Mouse (Mus musculus): ENCODE data around the gene Esrp2. TPM values are rescaled to one million over a fixed set of nuclear protein-coding genes. Genes with fewer than 3 reads are reported as not detected.

The Esrp2 gene
- total RNA-seq (2021) = not detected
- long read RNA-seq, experiment 1 = 0 reads
- long read RNA-seq, experiment 2 = 0 reads

GRCm38 (mm10) chr8:106136156-106137130, at the start of gene Esrp2:
Esrp2 (minus strand) TSS chr8:106136974.
- no peak for TF ChIP-seq CTCF (IDR thresholded peaks at IDR 0.05)
- H3K27ac ChIP-seq = peak within 1 kb of the TSS; percentile 68; the same call in 1 of the 2 replicates
- DNase-seq = peak; percentile 56
- peak within 1 kb of the TSS; percentile 78 for H3K4me3 ChIP-seq
- intact Hi-C loops (cut with DNase I) = no loop called here

DNA sequence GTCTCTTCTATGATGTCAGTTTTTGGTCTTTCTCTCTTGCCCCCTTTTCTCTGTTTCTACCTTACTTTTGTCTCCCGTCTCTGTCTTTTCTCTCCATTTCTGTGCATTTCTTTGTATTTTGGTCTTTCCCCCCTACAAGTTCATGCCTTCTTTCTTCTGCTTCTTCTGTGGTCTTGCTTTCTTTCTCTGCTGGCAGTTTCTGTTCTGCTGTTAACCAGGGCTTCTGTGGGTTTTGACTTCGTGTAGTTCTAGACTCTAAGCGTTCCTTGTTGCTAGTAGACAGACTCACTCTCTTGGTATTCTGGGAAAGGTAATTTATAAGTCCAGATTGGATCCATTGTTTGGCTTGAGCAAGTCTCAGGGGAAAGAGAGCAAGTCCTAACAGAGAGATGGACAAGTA, 49.6 kb upstream of the Esrp2 start:
- DNase-seq = no peak
- H3K4me3 ChIP-seq = no peak overlapping the region; the same call in 1 of the 2 replicates
- TF ChIP-seq CTCF (IDR thresholded peaks at IDR 0.05) = no peak
- peak overlapping the region; percentile 77 for H3K27ac ChIP-seq
- intact Hi-C loops (cut with DNase I) = no loop called here

- Histone ChIP-seq H3K4me3 (peak overlapping the region; percentile 33), H3K27ac (peak overlapping the region; percentile 77)
- no peak for TF ChIP-seq CTCF (IDR thresholded peaks at IDR 0.05)
- intact Hi-C loops (cut with DNase I) = no loop called here
- peak; percentile 78 for DNase-seq
These were observed 49.0 kb upstream of the Esrp2 start for GRCm38 (mm10) chr8:106185628-106186270.

- intact Hi-C loops (cut with DNase I) = no loop called here
- TF ChIP-seq CTCF (IDR thresholded peaks at IDR 0.05) = no peak
- no peak for DNase-seq
- Histone ChIP-seq H3K4me3 (no peak overlapping the region), H3K27ac (no peak overlapping the region)
These were observed 41.7 kb upstream of the Esrp2 start for GRCm38 (mm10) chr8:106178428-106178827.

DNA sequence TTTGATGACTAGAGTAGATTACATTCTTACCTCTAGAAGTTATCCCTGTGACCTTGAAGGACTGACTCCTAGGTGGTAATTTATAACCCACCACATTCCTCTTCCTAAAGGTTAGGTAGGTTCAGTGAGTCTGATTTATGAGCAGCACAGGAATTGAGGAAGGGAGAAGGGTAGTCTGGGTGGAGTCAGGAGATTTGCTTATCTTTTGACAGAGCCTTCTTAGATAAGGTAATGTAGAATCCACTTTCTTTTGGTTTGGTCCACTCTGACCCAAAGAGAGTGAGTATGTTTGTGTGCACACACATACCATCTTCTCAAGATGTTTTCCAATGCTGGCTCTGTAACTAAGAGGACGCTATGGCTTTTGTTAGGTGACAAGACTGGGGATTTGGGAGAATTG, 40.8 kb upstream of the Esrp2 start:
- no peak for DNase-seq
- intact Hi-C loops (cut with DNase I) = no loop called here
- Histone ChIP-seq H3K27ac (no peak overlapping the region), H3K4me3 (no peak overlapping the region)
- no peak for TF ChIP-seq CTCF (IDR thresholded peaks at IDR 0.05)

- intact Hi-C loops (cut with DNase I) = no loop called here
- Histone ChIP-seq H3K27ac (no peak overlapping the region), H3K4me3 (no peak overlapping the region)
- TF ChIP-seq CTCF (IDR thresholded peaks at IDR 0.05) = no peak
- DNase-seq = no peak
These were observed 40.1 kb upstream of the Esrp2 start for GRCm38 (mm10) chr8:106176891-106177290.

DNA sequence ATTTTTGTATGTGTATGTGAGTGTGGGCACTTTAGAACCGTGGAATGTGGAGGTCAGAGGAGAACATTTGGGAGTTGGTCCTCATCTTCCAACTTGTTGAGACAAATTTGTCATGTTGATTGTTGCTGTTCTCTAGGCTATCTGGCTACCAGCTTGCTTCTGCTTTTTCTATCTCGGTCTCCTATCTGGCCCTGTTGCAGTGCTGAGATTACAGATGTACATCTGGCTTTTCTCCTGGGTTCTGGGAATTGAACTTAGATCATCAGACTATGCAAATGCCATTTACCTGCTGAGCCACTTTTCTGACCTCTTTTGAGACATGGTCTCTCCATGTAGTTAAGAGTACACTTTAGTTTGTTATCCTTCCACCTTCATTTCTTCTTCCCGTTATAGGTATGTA, 36.8 kb upstream of the Esrp2 start:
- Histone ChIP-seq H3K27ac (no peak overlapping the region), H3K4me3 (no peak overlapping the region)
- no peak for TF ChIP-seq CTCF (IDR thresholded peaks at IDR 0.05)
- intact Hi-C loops (cut with DNase I) = no loop called here
- DNase-seq = no peak

- no peak for DNase-seq
- TF ChIP-seq CTCF (IDR thresholded peaks at IDR 0.05) = no peak
- peak overlapping the region; percentile 90 for H3K27ac ChIP-seq
- H3K4me3 ChIP-seq = peak overlapping the region; percentile 90
- intact Hi-C loops (cut with DNase I) = no loop called here
These were observed 33.2 kb upstream of the Esrp2 start for GRCm38 (mm10) chr8:106169934-106170480.

DNA sequence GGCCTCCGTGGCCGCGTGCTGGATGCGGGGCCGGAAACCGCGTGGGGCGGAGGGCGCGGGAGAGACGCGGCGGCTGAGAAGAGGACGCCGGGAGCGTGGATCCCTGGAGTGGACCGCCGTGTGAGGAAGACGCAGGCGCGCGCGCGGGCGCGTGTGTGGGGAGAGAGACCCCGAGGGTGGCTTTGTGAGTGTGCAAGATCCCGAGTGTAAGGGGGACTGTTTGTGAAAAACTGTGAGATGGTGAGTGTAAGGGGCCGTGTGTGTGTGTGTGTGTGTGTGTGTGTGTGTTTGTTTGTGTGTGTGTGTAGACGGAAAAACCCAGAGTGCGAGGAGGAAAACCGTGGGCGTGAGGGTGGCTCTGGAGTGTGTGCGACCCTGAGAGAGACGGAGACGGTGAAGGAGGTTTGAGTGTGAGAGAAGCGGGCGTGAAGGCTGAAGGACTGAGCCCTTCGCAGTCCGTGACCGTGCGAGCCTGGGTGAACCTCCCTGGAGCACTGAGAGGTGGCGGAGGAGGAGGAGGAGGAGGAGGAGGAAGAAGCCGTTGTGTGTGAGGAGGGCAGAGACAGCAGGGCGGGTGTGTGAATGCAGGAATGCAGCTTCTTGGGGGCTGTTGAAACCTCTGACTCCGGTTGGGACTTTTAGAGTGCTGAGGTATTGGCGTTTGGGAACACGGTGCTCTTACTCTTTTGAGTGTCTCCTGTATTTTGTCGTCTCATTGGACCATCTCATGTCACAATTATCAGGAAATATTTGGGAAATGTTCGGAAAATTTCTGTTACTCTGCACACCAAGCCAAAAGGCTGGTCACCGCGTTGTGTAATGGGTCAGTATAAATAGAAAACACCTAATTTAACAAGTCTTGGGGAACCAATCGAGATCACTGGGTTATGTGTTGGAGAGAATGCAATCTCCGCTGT, 32.5 kb upstream of the Esrp2 start:
- TF ChIP-seq CTCF (IDR thresholded peaks at IDR 0.05) = no peak
- Histone ChIP-seq H3K4me3 (peak overlapping the region; percentile 90), H3K27ac (peak overlapping the region; percentile 90)
- intact Hi-C loops (cut with DNase I) = no loop called here
- peak; percentile 54 for DNase-seq

DNA sequence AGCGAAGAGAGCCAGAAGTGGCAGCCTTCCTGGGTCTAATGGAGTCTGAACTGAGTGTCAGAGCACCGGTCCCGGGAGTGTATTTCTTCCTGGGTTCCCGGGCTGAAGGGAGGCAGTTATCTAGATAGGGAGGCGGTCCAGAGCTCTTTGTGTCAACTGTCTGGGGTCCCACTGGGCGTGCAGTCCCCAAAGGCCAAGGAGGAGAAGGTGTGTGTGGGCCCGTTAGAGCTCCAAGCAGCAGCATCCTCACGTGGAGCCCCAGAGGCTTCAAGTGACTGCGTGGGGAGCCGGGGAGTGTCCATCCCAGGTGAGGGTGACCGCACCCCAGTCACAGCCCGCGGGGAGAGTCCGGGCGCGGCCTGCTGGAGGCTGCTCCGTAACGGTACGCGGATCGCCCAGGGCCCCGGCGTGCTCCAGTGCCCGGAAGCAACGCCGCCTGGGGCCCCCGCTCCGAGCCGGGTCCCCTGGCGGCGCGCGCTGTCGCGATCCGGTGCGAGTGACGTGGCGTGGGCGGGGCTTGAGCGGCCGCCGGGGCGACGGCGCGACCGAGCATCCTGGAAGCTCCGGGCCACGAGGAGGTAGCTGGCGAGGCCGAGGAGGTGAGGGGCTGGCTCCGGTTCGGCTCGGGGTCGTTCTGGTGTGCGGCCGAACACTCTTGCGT, 31.7 kb upstream of the Esrp2 start, which contains the start of gene Slc7a6:
Gene Slc7a6 (plus strand): TSS at position 502 of the 661 bp plus-strand sequence.
- peak; percentile 93 for DNase-seq
- peak within 1 kb of the TSS; percentile 90 for H3K4me3 ChIP-seq
- TF ChIP-seq CTCF (IDR thresholded peaks at IDR 0.05) = peak; percentile 21; the same call in 1 of the 2 replicates
- peak within 1 kb of the TSS; percentile 90 for H3K27ac ChIP-seq
- intact Hi-C loops (cut with DNase I) = no loop called here

DNA sequence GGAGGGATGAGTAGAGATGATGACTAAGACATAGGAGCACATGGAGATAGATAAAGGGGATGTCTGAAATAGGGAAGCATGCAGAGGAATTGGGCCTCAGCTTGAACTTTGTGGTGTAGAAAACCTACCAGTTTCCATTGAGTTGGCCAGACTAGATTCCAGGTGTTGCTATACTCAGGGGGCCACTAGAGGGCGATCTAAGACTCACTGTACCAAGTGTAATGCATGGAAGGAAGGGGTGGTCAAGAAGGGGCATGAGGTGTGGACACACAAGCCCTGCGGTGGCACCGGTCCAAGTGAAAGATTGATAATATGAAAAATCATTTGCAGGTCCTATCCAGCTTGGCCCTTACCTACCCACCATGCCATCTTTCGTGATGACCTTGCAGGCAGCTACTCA, 28.7 kb upstream of the Esrp2 start:
- intact Hi-C loops (cut with DNase I) = no loop called here
- DNase-seq = peak; percentile 76
- TF ChIP-seq CTCF (IDR thresholded peaks at IDR 0.05) = peak; percentile 85

More for the DNA sequence above, 28.7 kb upstream of the Esrp2 start:
- Histone ChIP-seq H3K27ac (peak overlapping the region; percentile 12; the same call in 1 of the 2 replicates), H3K4me3 (no peak overlapping the region)

All from gastrocnemius, adult 2 months (tissue).